Mouse (Mus musculus) heart, adult 9 months (tissue): ENCODE data around the gene Ccdc47.

ENCODE experiments used
- DNase-seq, 2 experiments: peaks; one replicate each; pipeline ENCODE4 v3.0.0; 2022; ENCODE audit warnings: low spot score in 2 of 2

Gene Ccdc47

DNA sequence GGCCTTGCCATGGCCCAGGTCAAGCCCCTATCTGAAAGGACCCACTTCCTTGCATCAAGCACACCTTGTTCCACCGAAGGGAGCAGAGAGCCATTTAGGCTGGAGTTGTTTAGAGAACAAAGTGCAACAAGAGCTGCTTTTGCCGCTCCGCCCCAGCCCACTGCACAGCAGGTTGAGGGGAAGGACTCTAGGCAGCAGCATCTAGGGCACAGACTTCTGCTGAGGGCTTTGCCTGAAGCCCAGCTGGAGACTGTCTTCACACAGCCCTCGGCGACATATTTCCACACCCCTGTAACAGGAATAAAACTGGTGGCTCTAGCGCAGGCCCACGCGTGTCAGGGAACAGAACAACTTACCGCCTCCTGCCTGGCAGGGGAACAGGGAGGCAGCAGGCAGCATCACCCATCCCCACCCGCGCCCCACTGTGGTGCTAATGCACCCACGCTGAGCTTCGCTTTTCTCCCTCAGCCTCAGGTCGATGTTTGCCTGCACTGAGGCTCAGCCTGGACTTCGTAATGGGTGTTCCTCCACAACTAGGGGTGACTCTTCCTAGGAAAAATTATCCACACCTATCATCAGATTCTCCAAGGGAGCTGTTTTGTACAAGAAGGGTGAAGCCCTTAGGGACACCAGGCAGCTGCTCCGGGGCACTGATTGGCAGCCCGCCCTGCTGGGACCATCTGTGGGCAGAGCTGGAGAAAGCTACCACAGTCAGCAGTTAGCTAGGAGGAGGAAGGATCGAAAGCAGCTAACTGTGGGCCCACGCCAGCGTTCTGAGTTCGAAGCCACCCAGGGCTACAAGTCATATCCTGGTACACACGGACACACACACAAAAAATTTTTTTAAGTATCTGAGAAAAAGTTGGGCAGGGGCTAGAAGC, 55.1 kb downstream of the Ccdc47 start, which contains the start of the genes Gm10840 and Limd2:
Gene Gm10840 (plus strand): TSS at position 10 of the 881 bp plus-strand sequence.
Gene Limd2 (minus strand): TSS at position 20 of the 881 bp plus-strand sequence.
- no peak for DNase-seq

DNA sequence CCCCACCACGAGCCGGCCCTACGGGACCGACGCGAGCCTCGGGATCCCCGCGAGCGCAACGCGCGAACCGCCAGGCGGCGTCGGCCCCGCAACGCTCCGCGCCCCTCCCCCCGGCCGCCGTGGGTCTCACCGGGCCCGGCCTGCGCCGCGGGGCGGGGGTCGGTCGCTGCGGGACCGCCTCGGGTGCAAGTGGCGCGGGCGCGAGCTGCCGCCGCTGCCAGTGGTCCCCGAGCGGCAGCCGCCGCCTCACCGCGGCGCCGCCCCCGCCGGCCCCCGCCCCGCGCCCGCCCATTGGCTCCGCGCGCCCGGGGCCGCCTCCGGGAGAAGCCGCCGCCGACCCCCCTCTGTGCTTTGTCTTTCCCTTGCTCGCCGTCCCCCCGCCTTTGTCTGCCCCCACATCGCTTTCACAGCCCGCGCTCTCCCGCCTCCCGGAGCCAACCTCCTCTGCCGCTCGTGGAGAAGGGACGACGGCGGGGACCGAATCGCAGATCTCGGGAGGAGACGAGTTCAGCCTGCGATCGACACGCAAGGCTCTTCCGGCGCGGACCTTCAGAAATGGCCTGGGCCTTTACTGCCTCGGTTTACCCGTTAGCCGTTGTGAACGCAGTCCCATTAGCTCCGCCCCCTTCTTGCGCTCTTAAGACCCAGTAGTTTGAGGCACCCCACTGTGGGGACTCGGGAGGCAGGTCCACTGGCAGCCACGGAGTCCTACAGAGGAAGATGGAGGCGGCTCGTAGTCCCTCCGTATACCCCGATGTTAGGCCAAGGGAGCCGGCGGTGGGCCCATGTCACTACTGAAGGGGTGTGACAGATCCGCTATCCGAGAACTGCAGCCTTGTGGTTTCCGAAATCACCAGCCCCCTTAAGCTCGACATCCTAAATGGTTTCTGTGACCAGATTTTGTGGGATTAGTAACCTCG, 56.0 kb downstream of the Ccdc47 start:
- peak; percentile 73 for DNase-seq

- DNase-seq, result peak in 1 of 2 experiments; percentile 60
These were observed 56.8 kb downstream of the Ccdc47 start for GRCm38 (mm10) chr11:106159216-106159920.

DNA sequence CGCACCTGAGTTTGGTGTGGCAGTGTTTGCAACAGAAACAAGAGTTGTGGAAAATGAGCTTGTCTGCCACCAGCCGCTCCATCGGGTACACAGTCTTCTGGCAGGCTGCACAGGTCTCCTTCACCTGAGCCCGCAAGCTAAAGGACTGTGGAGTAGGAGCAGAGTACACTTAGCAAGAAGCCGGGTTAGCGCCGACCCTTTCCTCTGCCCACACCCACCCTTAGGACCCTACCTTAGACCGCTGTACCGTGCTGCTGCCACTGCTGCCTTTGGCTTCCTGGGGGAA, 57.3 kb downstream of the Ccdc47 start:
- no peak for DNase-seq

DNA sequence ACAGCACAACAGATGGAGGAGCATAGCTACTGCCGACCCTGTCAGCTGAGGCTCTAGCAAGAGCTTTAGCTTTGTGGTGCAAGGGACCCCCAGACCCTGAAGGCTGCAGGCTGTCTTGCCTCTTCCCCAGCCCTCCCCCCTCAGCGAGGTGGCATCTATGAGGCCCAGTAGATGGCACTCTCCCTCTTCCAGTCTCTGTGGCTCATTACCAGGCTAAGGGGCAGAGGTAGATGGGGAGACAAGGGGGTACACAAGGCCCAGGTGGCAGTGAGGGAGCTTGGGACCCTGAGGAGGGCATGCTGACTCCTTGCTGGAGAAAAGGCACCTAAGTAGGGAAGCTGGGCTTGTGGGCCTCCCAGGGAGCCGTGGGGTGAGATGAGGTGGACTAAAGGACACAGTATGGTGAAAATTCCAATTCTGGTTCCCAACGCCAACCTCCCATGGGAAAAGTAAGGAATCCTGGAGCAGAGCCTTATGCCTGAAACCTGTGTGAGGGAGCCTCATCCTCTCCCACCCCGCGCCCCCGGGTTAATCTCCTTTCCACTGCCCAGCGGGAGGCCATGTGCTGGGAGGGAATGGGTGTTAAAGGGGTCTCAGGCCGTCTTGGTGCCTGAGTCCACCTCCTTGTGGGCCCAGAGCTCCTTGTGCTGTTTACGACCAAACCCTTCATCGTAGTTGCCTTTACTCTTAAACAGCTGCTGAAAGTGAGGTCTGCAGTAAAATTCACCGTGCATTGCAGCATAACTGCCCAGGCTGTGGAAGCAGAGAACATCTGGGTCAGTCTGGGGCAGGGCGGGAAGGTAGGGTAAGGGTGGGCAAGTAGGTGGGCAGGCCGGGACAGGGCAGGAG, 57.8 kb downstream of the Ccdc47 start:
- no peak for DNase-seq

DNA sequence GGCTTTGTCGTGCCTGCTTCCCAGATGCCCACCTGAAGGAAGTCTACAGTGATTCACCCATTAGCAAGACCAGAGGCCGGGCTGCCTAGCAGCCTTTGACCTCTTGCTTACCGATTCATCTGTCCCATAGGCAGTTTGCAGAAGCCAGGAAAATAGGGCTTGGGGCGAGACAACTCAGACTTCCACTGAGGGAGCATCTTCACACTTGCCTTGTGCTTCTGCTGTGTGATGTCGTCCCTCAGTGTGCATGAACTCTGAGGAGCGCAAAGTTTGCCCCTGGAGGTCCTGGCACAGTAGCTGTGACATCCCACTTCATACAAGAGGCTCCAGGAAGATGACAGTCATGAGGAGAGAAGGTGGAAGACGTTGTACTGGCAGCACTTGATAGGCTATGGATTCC, 59.0 kb downstream of the Ccdc47 start:
- DNase-seq, result no peak

- no peak for DNase-seq
These were observed 59.9 kb downstream of the Ccdc47 start for GRCm38 (mm10) chr11:106156257-106156656.

DNA sequence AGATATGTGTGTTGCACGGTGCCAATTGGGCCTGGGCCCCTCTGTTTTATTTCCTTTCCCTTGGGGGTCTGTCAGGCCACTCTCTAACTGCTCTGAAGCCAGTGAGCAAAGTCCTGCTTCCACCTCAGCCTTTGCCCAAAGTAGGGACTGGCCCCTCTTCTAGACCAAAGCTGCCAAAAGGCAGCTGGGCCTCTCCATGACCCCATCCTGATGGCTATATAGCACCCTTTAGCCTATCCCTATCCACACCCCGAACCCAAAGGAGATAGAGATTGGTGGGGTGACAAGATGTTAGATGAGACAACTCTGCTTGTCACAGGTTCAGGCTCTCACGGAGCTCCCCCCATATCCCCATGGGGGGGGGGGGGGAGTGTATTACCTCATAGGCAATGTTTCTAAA, 60.4 kb downstream of the Ccdc47 start:
- no peak for DNase-seq

GRCm38 (mm10) chr11:106154770-106155169, 61.4 kb downstream of the Ccdc47 start:
- no peak for DNase-seq

DNA sequence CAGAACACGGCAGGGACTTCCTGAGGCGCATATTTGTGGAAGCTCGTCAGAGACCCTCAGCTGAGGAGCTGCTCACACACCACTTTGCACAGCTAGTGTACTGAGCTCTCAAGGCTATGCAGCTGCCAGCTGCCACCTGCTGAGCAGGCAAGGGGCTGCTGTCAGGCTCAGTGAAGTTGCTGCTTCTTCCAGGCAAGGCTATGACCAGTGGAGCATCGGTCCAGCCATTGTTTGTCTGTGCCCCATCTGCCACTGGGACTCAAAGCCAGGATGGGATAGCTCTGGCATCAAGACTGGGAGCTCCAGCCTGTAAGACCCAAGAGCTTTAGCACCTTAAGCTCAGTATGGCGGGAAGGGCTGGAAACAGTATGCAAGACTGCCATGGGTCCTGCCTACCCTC, 62.1 kb downstream of the Ccdc47 start:
- DNase-seq, result no peak

- DNase-seq, result no peak
These were observed 64.0 kb downstream of the Ccdc47 start for GRCm38 (mm10) chr11:106152132-106152531.

GRCm38 (mm10) chr11:106151219-106151618, 64.9 kb downstream of the Ccdc47 start:
- no peak for DNase-seq
